Mouse (Mus musculus) bone marrow, adult 2 months (tissue): ENCODE measurements around the gene Ssb.

Experiments used
- CTCF ChIP-seq: fragments of 200-500 bp; IDR thresholded peaks from 2 replicates; pipeline ENCODE4 v1.5.1; 2011; ENCODE audit warnings: low read length, control low read depth; ENCODE audit not compliant: control insufficient read depth, insufficient read depth
- POLR2A ChIP-seq: fragments of 200-500 bp; IDR thresholded peaks from 2 replicates; pipeline ENCODE4 v1.6.1; 2011; ENCODE audit warnings: low read depth, mild to moderate bottlenecking, control low read depth, low read length, borderline replicate concordance; ENCODE audit not compliant: control insufficient read depth

- TF ChIP-seq CTCF, result no peak
- TF ChIP-seq POLR2A, result no peak
These were observed 21.1 kb upstream of the Ssb start for GRCm38 (mm10) chr2:69840261-69840660.
